Mouse (Mus musculus) ES-Bruce4 (cell line): ENCODE data around the gene Ttc28.

Experiments
- CTCF ChIP-seq: IDR thresholded peaks from one replicate; pipeline ENCODE4 v1.8.1; 2011; ENCODE audit warnings: low read depth, low read length
- EP300 ChIP-seq: IDR thresholded peaks from 2 replicates; pipeline ENCODE4 v1.6.1; 2011; ENCODE audit warnings: low read depth, low read length; ENCODE audit not compliant: insufficient read depth
- POLR2A ChIP-seq: IDR thresholded peaks from one replicate; pipeline ENCODE4 v1.8.1; 2011; ENCODE audit warnings: low read length; ENCODE audit not compliant: insufficient read depth

DNA sequence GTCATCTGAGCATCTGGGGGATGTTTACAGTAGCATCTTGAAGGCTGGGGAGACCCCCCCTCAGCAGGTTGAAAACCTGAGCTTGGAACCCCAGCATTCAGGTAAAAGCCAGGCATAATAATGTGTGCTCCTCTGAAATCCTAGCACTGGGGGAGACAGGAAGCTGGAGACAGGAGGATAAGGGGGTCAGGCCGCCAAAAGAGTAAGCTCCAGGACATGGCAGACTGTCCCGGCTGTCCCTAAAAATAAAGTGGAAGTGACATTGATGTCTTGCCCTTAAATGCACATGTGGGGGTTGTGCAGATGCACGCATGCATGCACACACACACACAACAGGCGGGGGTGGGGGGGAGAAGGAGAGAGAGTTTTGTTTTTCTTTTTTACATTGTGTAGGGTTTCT is 118.7 kb downstream of the Ttc28 start:
- TF ChIP-seq CTCF, result no peak
- no peak for TF ChIP-seq POLR2A
- TF ChIP-seq EP300, result no peak
